Mouse (Mus musculus): ENCODE measurements around the gene Sh2d1a.

Gene Sh2d1a

GRCm38 (mm10) chrX:42502291-42503043 lies at the start of gene Sh2d1a:
Sh2d1a (plus strand) TSS chrX:42502453.
- no peak for DNase-seq (ENCODE audit: low read depth, low spot score)

GRCm38 (mm10) chrX:42453001-42453400 lies 49.3 kb upstream of the Sh2d1a start:
- DNase-seq (ENCODE audit: low read depth, low spot score), result no peak

- no peak for DNase-seq (ENCODE audit: low read depth, low spot score)
These were observed 47.7 kb upstream of the Sh2d1a start for GRCm38 (mm10) chrX:42454533-42454932.

- no peak for DNase-seq (ENCODE audit: low read depth, low spot score)
These were observed 12.8 kb upstream of the Sh2d1a start, which contains the start of gene Tex13c2 for GRCm38 (mm10) chrX:42489446-42489845. Tex13c2 (plus strand) TSS chrX:42489691.

GRCm38 (mm10) chrX:42490336-42490735 lies 11.9 kb upstream of the Sh2d1a start:
- DNase-seq (ENCODE audit: low read depth, low spot score), result no peak

GRCm38 (mm10) chrX:42500538-42500937 lies 1.7 kb upstream of the Sh2d1a start:
- DNase-seq (ENCODE audit: low read depth, low spot score), result no peak

- DNase-seq (ENCODE audit: low read depth, low spot score), result no peak
These were observed 8.9 kb downstream of the Sh2d1a start for GRCm38 (mm10) chrX:42511105-42511504.

- no peak for DNase-seq (ENCODE audit: low read depth, low spot score)
These were observed 10.3 kb downstream of the Sh2d1a start for GRCm38 (mm10) chrX:42512567-42512966.

- DNase-seq (ENCODE audit: low read depth, low spot score), result no peak
These were observed 20.6 kb downstream of the Sh2d1a start for GRCm38 (mm10) chrX:42522868-42523267.

GRCm38 (mm10) chrX:42530703-42531102 lies 28.4 kb downstream of the Sh2d1a start:
- no peak for DNase-seq (ENCODE audit: low read depth, low spot score)

- DNase-seq (ENCODE audit: low read depth, low spot score), result no peak
These were observed 37.9 kb downstream of the Sh2d1a start for GRCm38 (mm10) chrX:42540030-42540755.

GRCm38 (mm10) chrX:42540756-42541053 lies 38.5 kb downstream of the Sh2d1a start:
- peak; percentile 38 for DNase-seq (ENCODE audit: low read depth, low spot score)

- DNase-seq (ENCODE audit: low read depth, low spot score), result no peak
These were observed 42.8 kb downstream of the Sh2d1a start for GRCm38 (mm10) chrX:42545076-42545475.

- no peak for DNase-seq (ENCODE audit: low read depth, low spot score)
These were observed 46.3 kb downstream of the Sh2d1a start for GRCm38 (mm10) chrX:42548513-42548912.

GRCm38 (mm10) chrX:42557284-42557683 lies 55.0 kb downstream of the Sh2d1a start:
- DNase-seq (ENCODE audit: low read depth, low spot score), result peak; percentile 1

GRCm38 (mm10) chrX:42558683-42559082 lies 56.4 kb downstream of the Sh2d1a start:
- DNase-seq (ENCODE audit: low read depth, low spot score), result no peak
